Mouse (Mus musculus) granulocyte monocyte progenitor cell, adult 5-6 weeks (primary cell): ENCODE results near the gene Ppp1r3g. TPM values are rescaled to one million over a fixed set of nuclear protein-coding genes. Genes with fewer than 3 reads are reported as not detected.

Experiments
- ATAC-seq: replicated peaks from 2 replicates; pipeline ENCODE4 v1.8.0; 2016; ENCODE audit warnings: mild to moderate bottlenecking, moderate TSS enrichment, inconsistent platforms; ENCODE audit not compliant: poor library complexity, severe bottlenecking
- total RNA-seq, 2 experiments: library from RNA; stranded (forward) in 1 of 2; stranded (reverse) in 1 of 2; fragments of 200-712, 200-1000 nt in 1 of 2; fragments of >200 nt in 1 of 2; fragmentation: Nextera tagmentation in 1 of 2; gene quantifications; 2 replicates each; pipeline ENCODE4 v1.2.3; 2014 to 2017

Ppp1r3g gene
- total RNA-seq, 2 experiments from 2014 or later: not detected

GRCm38 (mm10) chr13:35991185-35991584, 32.5 kb downstream of the Ppp1r3g start:
- peak; percentile 53 for ATAC-seq

- ATAC-seq: no peak
These were observed 35.4 kb downstream of the Ppp1r3g start for GRCm38 (mm10) chr13:35994067-35994466.

GRCm38 (mm10) chr13:35995231-35995630, 36.6 kb downstream of the Ppp1r3g start:
- ATAC-seq: no peak

- ATAC-seq: no peak
These were observed 37.2 kb downstream of the Ppp1r3g start for GRCm38 (mm10) chr13:35995696-35996426.

- no peak for ATAC-seq
These were observed 39.0 kb downstream of the Ppp1r3g start for GRCm38 (mm10) chr13:35997606-35998005.

GRCm38 (mm10) chr13:36000798-36001197, 42.2 kb downstream of the Ppp1r3g start:
- no peak for ATAC-seq

- no peak for ATAC-seq
These were observed 51.3 kb downstream of the Ppp1r3g start for GRCm38 (mm10) chr13:36009981-36010380.

GRCm38 (mm10) chr13:36015636-36016035, 57.0 kb downstream of the Ppp1r3g start:
- ATAC-seq: no peak

GRCm38 (mm10) chr13:36018017-36018416, 59.4 kb downstream of the Ppp1r3g start:
- no peak for ATAC-seq

- no peak for ATAC-seq
These were observed 61.0 kb downstream of the Ppp1r3g start for GRCm38 (mm10) chr13:36019309-36020274.

Other genes with a start within 250 kb of the Ppp1r3g start
- gene Rpp40, start 52.5 kb upstream of the Ppp1r3g start, total RNA-seq (2014; fragmentation: Nextera tagmentation): 22.6 and 33.0 TPM in 2 replicates
- 20.2 and 21.2 TPM in 2 replicates for gene Rpp40, start 52.5 kb upstream of the Ppp1r3g start, total RNA-seq (2017)
- 35.2 and 40.0 TPM in 2 replicates for gene Fars2, start 158.6 kb downstream of the Ppp1r3g start, total RNA-seq (2014; fragmentation: Nextera tagmentation)
- 57.4 and 64.2 TPM in 2 replicates for gene Fars2, start 158.6 kb downstream of the Ppp1r3g start, total RNA-seq (2017)
- gene Lyrm4, start 158.7 kb downstream of the Ppp1r3g start, total RNA-seq (2014; fragmentation: Nextera tagmentation): 5.1 and 8.1 TPM in 2 replicates
- gene Lyrm4, start 158.7 kb downstream of the Ppp1r3g start, total RNA-seq (2017): 10.8 and 13.7 TPM in 2 replicates